ENCODE assay signal across 20 mouse cellular contexts in genomic region chr5:31627562-31628526, GRCm38 (mm10). TPM values are rescaled to one million over a fixed set of nuclear protein-coding genes. Genes with fewer than 3 reads are reported as not detected.
DNase-seq lines count a peak whose midpoint lies in the region; ATAC-seq and TF ChIP-seq lines count a peak whose summit lies in the region.
"Had no signal": no experiment of that assay in that cellular context is flagged by ENCODE, and none has a peak within 500 bp of the region (broad histone marks: within the 10 kb centered on the region; RNA-seq: fewer than 3 reads in every experiment).

No protein-coding gene starts in this region.

- peak; percentile 12; the same call in 1 of the 2 replicates for ATAC-seq in forebrain, postnatal 0 days
- no peak for ATAC-seq in forebrain, embryonic 13.5 days
- no peak for ATAC-seq in heart, postnatal 0 days (ENCODE audit: insufficient read depth, low read depth)
- ATAC-seq: inflammation-experienced regulatory T-cells, adult 6 months had no signal

- no peak overlapping the region for H3K4me3 ChIP-seq in forebrain, postnatal 0 days (ENCODE audit: low read depth, low read length)
- no peak overlapping the region for H3K4me3 ChIP-seq in forebrain, embryonic 13.5 days
- no peak overlapping the region for H3K4me3 ChIP-seq in heart, postnatal 0 days (ENCODE audit: low read depth, low read length)
- H3K4me3 ChIP-seq in ES-Bruce4 (ENCODE audit: low read depth, low read length) = no peak overlapping the region
- H3K4me3 ChIP-seq in limb, embryonic 10.5 days = no peak overlapping the region
- H3K4me3 ChIP-seq: hindbrain, embryonic 12.5 days; limb, embryonic 15.5 days had no signal

- H3K27me3 ChIP-seq in forebrain, postnatal 0 days (ENCODE audit: insufficient read depth, low read length) = no peaks in the 10 kb centered on the region
- no peaks in the 10 kb centered on the region for H3K27me3 ChIP-seq in forebrain, embryonic 13.5 days
- no peaks in the 10 kb centered on the region for H3K27me3 ChIP-seq in heart, postnatal 0 days (ENCODE audit: control insufficient read depth, insufficient read depth, low read length)
- H3K27me3 ChIP-seq in ES-Bruce4 (ENCODE audit: control insufficient read depth, insufficient read depth, low read length, poor library complexity, severe bottlenecking) = no peaks in the 10 kb centered on the region
- H3K27me3 ChIP-seq in limb, embryonic 10.5 days (ENCODE audit: low read depth, poor library complexity, severe bottlenecking) = no peaks in the 10 kb centered on the region
- H3K27me3 ChIP-seq: hindbrain, embryonic 12.5 days; limb, embryonic 15.5 days had no signal

- H3K36me3 ChIP-seq in forebrain, postnatal 0 days (ENCODE audit: insufficient read depth) = peaks cover 2% of the 10 kb centered on the region; the same call in 1 of the 2 replicates
- H3K36me3 ChIP-seq in forebrain, embryonic 13.5 days (ENCODE audit: poor library complexity, severe bottlenecking) = no peaks in the 10 kb centered on the region
- no peaks in the 10 kb centered on the region; the same call in none of the 2 replicates for H3K36me3 ChIP-seq in heart, postnatal 0 days (replicated peaks; ENCODE audit: control insufficient read depth, insufficient read depth, low read length)
- peaks cover 3% of the 10 kb centered on the region; the same call in 1 of the 2 replicates for H3K36me3 ChIP-seq in ES-Bruce4 (ENCODE audit: control insufficient read depth, insufficient read depth, low read length, poor library complexity, severe bottlenecking)
- peaks cover 39% of the 10 kb centered on the region for H3K36me3 ChIP-seq in limb, embryonic 10.5 days
- H3K36me3 ChIP-seq: limb, embryonic 15.5 days had no signal

- H3K9me3 ChIP-seq in forebrain, postnatal 0 days (ENCODE audit: low read length) = no peaks in the 10 kb centered on the region
- no peaks in the 10 kb centered on the region for H3K9me3 ChIP-seq in forebrain, embryonic 13.5 days (replicated peaks)
- H3K9me3 ChIP-seq in heart, postnatal 0 days (replicated peaks; ENCODE audit: control insufficient read depth, low read length) = no peaks in the 10 kb centered on the region
- H3K9me3 ChIP-seq in ES-Bruce4 (replicated peaks; ENCODE audit: control insufficient read depth, insufficient read depth, low read length, poor library complexity, severe bottlenecking) = no peaks in the 10 kb centered on the region
- H3K9me3 ChIP-seq in limb, embryonic 10.5 days (replicated peaks) = no peaks in the 10 kb centered on the region
- H3K9me3 ChIP-seq: G1E; hindbrain, embryonic 12.5 days; limb, embryonic 15.5 days had no signal

- DNase-seq in forebrain, postnatal 0 days = no peak
- DNase-seq in heart, postnatal 0 days (ENCODE audit: low spot score) = no peak
- DNase-seq in heart, postnatal 4 days = no peak
- no peak for DNase-seq in limb, embryonic 10.5 days (ENCODE audit: low spot score)
- no peak for DNase-seq in right cerebral cortex, postnatal 36 days (ENCODE audit: low spot score in 2 of 2)
- no peak for DNase-seq in left cerebral cortex, postnatal 4 days
- DNase-seq: B cell, adult 2 months; cerebellum, adult 11-12 months; cerebellum, postnatal 36 days; kidney, postnatal 36 days; layer of hippocampus, adult 9-11 months; lung, postnatal 14 days; spleen, adult 18-20 months; thymus, adult 18-20 months had no signal

- TF ChIP-seq EP300 in heart, postnatal 0 days (IDR thresholded peaks at IDR 0.05; ENCODE audit: low read depth) = no peak
- peak; percentile 71; the same call in 1 of the 2 replicates for TF ChIP-seq EP300 in ES-Bruce4 (IDR thresholded peaks at IDR 0.05; ENCODE audit: insufficient read depth, low read depth, low read length)

- intact Hi-C loops in left cerebral cortex, postnatal 4 days (cut with DNase I) = no loop called here

- H3K4me1 ChIP-seq in forebrain, postnatal 0 days (ENCODE audit: insufficient read depth) = no peaks in the 10 kb centered on the region
- 0 out of 2 replicates have a peak, but pooled peaks cover 6% of the 10 kb centered on the region for H3K4me1 ChIP-seq in forebrain, embryonic 13.5 days
- peaks cover 35% of the 10 kb centered on the region for H3K4me1 ChIP-seq in heart, postnatal 0 days (ENCODE audit: control insufficient read depth, insufficient read depth)
- peaks cover 13% of the 10 kb centered on the region for H3K4me1 ChIP-seq in ES-Bruce4 (ENCODE audit: control insufficient read depth, insufficient read depth, low read length)
- H3K4me1 ChIP-seq in limb, embryonic 10.5 days = peaks cover 23% of the 10 kb centered on the region

- TF ChIP-seq POLR2A in ES-Bruce4 (IDR thresholded peaks at IDR 0.05; ENCODE audit: insufficient read depth, low read length) = no peak

- H3K27ac ChIP-seq in forebrain, postnatal 0 days (ENCODE audit: low read depth, low read length) = no peak overlapping the region
- H3K27ac ChIP-seq in forebrain, embryonic 13.5 days = no peak overlapping the region
- H3K27ac ChIP-seq in heart, postnatal 0 days (ENCODE audit: low read depth) = peak overlapping the region; percentile 52
- peak overlapping the region; percentile 81 for H3K27ac ChIP-seq in ES-Bruce4 (ENCODE audit: insufficient read depth, low read length)
- H3K27ac ChIP-seq in limb, embryonic 10.5 days = peak overlapping the region; percentile 71
- H3K27ac ChIP-seq: hindbrain, embryonic 12.5 days; limb, embryonic 15.5 days had no signal

- 69% methylated on average over 9 of the region's 9 CpGs for WGBS in forebrain, postnatal 0 days
- WGBS in forebrain, embryonic 13.5 days = 75% methylated on average over 9 of the region's 9 CpGs
- WGBS in heart, postnatal 0 days = 71% methylated on average over 9 of the region's 9 CpGs
- 60% methylated on average over 9 of the region's 9 CpGs for WGBS in limb, embryonic 10.5 days

- H3K9ac ChIP-seq in forebrain, postnatal 0 days = no peak overlapping the region
- H3K9ac ChIP-seq in forebrain, embryonic 13.5 days = no peak overlapping the region
- H3K9ac ChIP-seq in heart, postnatal 0 days (replicated peaks; ENCODE audit: low read depth, low read length) = no peak overlapping the region
- H3K9ac ChIP-seq in ES-Bruce4 (ENCODE audit: low read depth, poor library complexity, severe bottlenecking) = 0 out of 2 replicates have a peak overlapping the region, but pooled peaks have one; percentile 1
- H3K9ac ChIP-seq: hindbrain, embryonic 12.5 days; limb, embryonic 15.5 days had no signal

- H3K4me2 ChIP-seq in forebrain, postnatal 0 days (ENCODE audit: low read depth) = no peak overlapping the region
- no peak overlapping the region for H3K4me2 ChIP-seq in forebrain, embryonic 13.5 days
- no peak overlapping the region for H3K4me2 ChIP-seq in heart, postnatal 0 days (ENCODE audit: low read depth, low read length)
- H3K4me2 ChIP-seq: hindbrain, embryonic 12.5 days; limb, embryonic 15.5 days had no signal

- TF ChIP-seq CTCF in forebrain, postnatal 0 days (IDR thresholded peaks at IDR 0.05; ENCODE audit: low read depth) = no peak
- no peak for TF ChIP-seq CTCF in heart, postnatal 0 days (IDR thresholded peaks at IDR 0.05; ENCODE audit: low read depth)
- no peak for TF ChIP-seq CTCF in ES-Bruce4 (IDR thresholded peaks at IDR 0.05; ENCODE audit: low read depth, low read length)

RNA-seq across cellular contexts. Expression of gene Mrpl33, which starts 31.1 kb away (rescaled TPM):
- total RNA-seq in forebrain, postnatal 0 days (2014; rRNA removed) = 166 and 203 TPM in 2 replicates
- polyA plus RNA-seq in forebrain, postnatal 0 days (2015; fragmentation: Nextera tagmentation; extraction: Ambion mirVana) = 295 and 354 TPM in 2 replicates
- polyA plus RNA-seq in forebrain, embryonic 13.5 days (2015; fragmentation: Nextera tagmentation; extraction: Ambion mirVana) = 239 and 254 TPM in 2 replicates
- 272 and 275 TPM in 2 replicates for total RNA-seq in heart, postnatal 0 days (2014; rRNA removed; ENCODE audit: low replicate concordance)
- 627 and 634 TPM in 2 replicates for polyA plus RNA-seq in heart, postnatal 0 days (2015; fragmentation: Nextera tagmentation; extraction: Ambion mirVana)
- 100 to 1,000 TPM; 276 to 287 TPM for total RNA-seq in heart, postnatal 4 days (2021)
- 161 and 173 TPM in 2 replicates for polyA plus RNA-seq in ES-Bruce4 (2011; ENCODE audit: insufficient read depth, insufficient read length, low read depth, missing spikeins)
- polyA plus RNA-seq in limb, embryonic 10.5 days (2016; fragmentation: Nextera tagmentation; extraction: Ambion mirVana) = 254 and 274 TPM in 2 replicates
- total RNA-seq in left cerebral cortex, postnatal 4 days (2021) = 100 to 1,000 TPM; 116 to 121 TPM

Comparison
In these comparisons a context has a peak if more than half of its experiments do, and no peak if none do; other contexts are left out.
1. H3K27ac ChIP-seq: peak in heart, postnatal 0 days (single experiment), ES-Bruce4 (single experiment) and limb, embryonic 10.5 days (single experiment); none in forebrain, postnatal 0 days (single experiment) and forebrain, embryonic 13.5 days (single experiment).